Mouse (Mus musculus) forebrain, embryonic 16.5 days (tissue): ENCODE results near the gene Zfp667. TPM values are rescaled to one million over a fixed set of nuclear protein-coding genes. Genes with fewer than 3 reads are reported as not detected.

Experiments
- polyA plus RNA-seq: library from polyadenylated mRNA; unstranded; fragments of >200 nt; fragmentation: Nextera tagmentation; extraction: Ambion mirVana; gene quantifications from 2 replicates; pipeline ENCODE4 v1.2.1, GENCODE M21; 2015

Gene Zfp667
- polyA plus RNA-seq, 1 experiment from 2014 or later: 13.0 TPM

Other genes with a start within 250 kb of the Zfp667 start
- not detected in 2 replicates for gene Nlrp4c, start 241.4 kb upstream of the Zfp667 start, polyA plus RNA-seq
- gene Zfp787, start 130.6 kb upstream of the Zfp667 start, polyA plus RNA-seq: 16.9 and 21.3 TPM in 2 replicates
- gene Zfp444, start 114.4 kb upstream of the Zfp667 start, polyA plus RNA-seq: 99.6 and 101 TPM in 2 replicates
- gene Galp, start 89.5 kb upstream of the Zfp667 start, polyA plus RNA-seq: not detected in 2 replicates
- gene Zscan5b, start 64.3 kb upstream of the Zfp667 start, polyA plus RNA-seq: not detected in 2 replicates
- not detected in 2 replicates for gene Epp13, start 33.9 kb upstream of the Zfp667 start, polyA plus RNA-seq
- 14.5 and 15.8 TPM in 2 replicates for gene Zfp583, start 44.7 kb downstream of the Zfp667 start, polyA plus RNA-seq
- gene Gm3854, start 57.2 kb downstream of the Zfp667 start, polyA plus RNA-seq: 5.2 and 5.8 TPM in 2 replicates
- gene Zfp78, start 76.7 kb downstream of the Zfp667 start, polyA plus RNA-seq: 5.8 and 6.8 TPM in 2 replicates
- 21.3 and 23.8 TPM in 2 replicates for gene Zfp28, start 96.7 kb downstream of the Zfp667 start, polyA plus RNA-seq
- gene Smim17, start 112.1 kb downstream of the Zfp667 start, polyA plus RNA-seq: 3.7 and 6.0 TPM in 2 replicates
- not detected in 2 replicates for gene Gm20715, start 123.7 kb downstream of the Zfp667 start, polyA plus RNA-seq
- 0.22 and 0.24 TPM in 2 replicates for gene Olfr1344, start 152.1 kb downstream of the Zfp667 start, polyA plus RNA-seq
- 0.03 TPM in 1 of 2 replicates, not detected in the other for gene Olfr1336, start 169.6 kb downstream of the Zfp667 start, polyA plus RNA-seq
- not detected in 2 replicates for gene Olfr1346, start 180.5 kb downstream of the Zfp667 start, polyA plus RNA-seq
- gene Olfr5, start 200.4 kb downstream of the Zfp667 start, polyA plus RNA-seq: not detected in 2 replicates
- gene Olfr1347, start 213.2 kb downstream of the Zfp667 start, polyA plus RNA-seq: not detected in 2 replicates
- gene Olfr1348, start 222.2 kb downstream of the Zfp667 start, polyA plus RNA-seq: not detected in 2 replicates
- gene Olfr1349, start 236.4 kb downstream of the Zfp667 start, polyA plus RNA-seq: not detected in 2 replicates